Mouse (Mus musculus) lung, adult 2 months (tissue): ENCODE measurements around the gene Dnajb5.

Experiments used
- CTCF ChIP-seq: fragments of 200-500 bp; IDR thresholded peaks from 2 replicates; pipeline ENCODE4 v1.5.1; 2011; ENCODE audit warnings: mild to moderate bottlenecking, low read length, control low read depth; ENCODE audit not compliant: insufficient read depth
- POLR2A ChIP-seq: fragments of 200-500 bp; IDR thresholded peaks from 2 replicates; pipeline ENCODE4 v1.6.1; 2011; ENCODE audit warnings: low read depth, mild to moderate bottlenecking, control low read depth, low read length, borderline replicate concordance; ENCODE audit errors: extremely low read depth

DNA sequence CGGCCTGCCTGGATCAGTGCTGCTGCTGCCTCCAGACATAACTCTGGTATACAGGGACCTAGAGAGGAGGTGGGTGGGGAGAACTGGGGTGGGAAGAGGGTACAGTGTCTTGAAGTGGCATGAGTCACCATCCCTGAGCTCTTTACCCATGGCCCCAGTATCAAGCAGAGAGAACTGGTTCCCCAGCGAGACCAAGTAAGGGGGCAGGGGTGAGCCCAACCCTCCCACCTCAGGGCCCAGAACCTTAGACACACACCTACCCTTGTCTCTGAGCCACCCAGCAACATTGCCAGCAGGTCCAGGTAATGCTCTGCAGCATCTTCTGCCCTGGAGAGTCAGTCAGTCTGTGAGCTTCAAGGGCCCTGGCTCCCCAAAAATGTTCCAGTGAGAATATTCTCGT is 55.3 kb downstream of the Dnajb5 start:
- TF ChIP-seq CTCF, result no peak
- no peak for TF ChIP-seq POLR2A
